Mouse (Mus musculus): ENCODE measurements around the gene Rps6ka3. TPM values are rescaled to one million over a fixed set of nuclear protein-coding genes. Genes with fewer than 3 reads are reported as not detected.

The Rps6ka3 gene
- total and polyA plus RNA-seq, 3 experiments, result 6.9 to 16.7 (median 13.5) TPM

GRCm38 (mm10) chrX:159388953-159389352 is 178.8 kb downstream of the Rps6ka3 start:
- no peaks in the 10 kb centered on the region for H3K4me1 ChIP-seq (ENCODE audit: control insufficient read depth in 1 of 2, insufficient read depth in 2 of 2)

GRCm38 (mm10) chrX:159390347-159390962 is 180.3 kb downstream of the Rps6ka3 start:
- no peaks in the 10 kb centered on the region for H3K79me2 ChIP-seq (replicated peaks; ENCODE audit: control insufficient read depth, extremely low read depth, insufficient read depth, poor library complexity, severe bottlenecking)
- no peak overlapping the region for H3K4me3 ChIP-seq (replicated peaks in 1 of 3; ENCODE audit: low read depth in 2 of 3, low read length in 2 of 3, poor library complexity in 1 of 3)
- H3K4me1 ChIP-seq (ENCODE audit: control insufficient read depth in 1 of 2, insufficient read depth in 2 of 2), result no peaks in the 10 kb centered on the region
- no peaks in the 10 kb centered on the region for H3K9me3 ChIP-seq (replicated peaks; ENCODE audit: low read length)
- DNase-seq (ENCODE audit: extremely low read depth), result no peak
- H3K27me3 ChIP-seq (replicated peaks), result no peaks in the 10 kb centered on the region
- no peak overlapping the region for H3K4me2 ChIP-seq (ENCODE audit: insufficient read depth, low read depth, poor library complexity, severe bottlenecking)
- TF ChIP-seq POLR2AphosphoS2 (IDR thresholded peaks at IDR 0.05; ENCODE audit: low read depth, low read length), result no peak
- no peak for TF ChIP-seq MYC (IDR thresholded peaks at IDR 0.05; ENCODE audit: low read depth, low read length)
- no peak for TF ChIP-seq JUN (IDR thresholded peaks at IDR 0.05; ENCODE audit: insufficient read depth, low read depth, low read length)
- TF ChIP-seq TBP (conservative IDR thresholded peaks at IDR 0.05; ENCODE audit: low read depth, low read length), result no peak
- TF ChIP-seq JUND (conservative IDR thresholded peaks at IDR 0.05; ENCODE audit: low read depth, low read length), result no peak
- TF ChIP-seq MAFK (IDR thresholded peaks at IDR 0.05; ENCODE audit: insufficient replicate concordance, low read length), result no peak
- TF ChIP-seq CHD1 (IDR thresholded peaks at IDR 0.05; ENCODE audit: low read depth, low read length), result no peak
- no peak for TF ChIP-seq POLR2A (IDR thresholded peaks at IDR 0.05; ENCODE audit: low read depth, low read length)
- no peak for TF ChIP-seq HCFC1 (IDR thresholded peaks at IDR 0.05; ENCODE audit: low read depth, low read length)
- no peak for TF ChIP-seq MAX (IDR thresholded peaks at IDR 0.05; ENCODE audit: low read length)
- no peak for TF ChIP-seq E2F4 (IDR thresholded peaks at IDR 0.05; ENCODE audit: insufficient replicate concordance, low read depth, low read length)
- no peak for TF ChIP-seq UBTF (IDR thresholded peaks at IDR 0.05; ENCODE audit: low read depth, low read length)
- no peak for TF ChIP-seq MXI1 (IDR thresholded peaks at IDR 0.05; ENCODE audit: low read depth, low read length)
- no peak for TF ChIP-seq PAX5 (IDR thresholded peaks at IDR 0.05; ENCODE audit: low read length)
- peaks cover 11 to 28% of the 10 kb centered on the region in 2 experiments for H3K36me3 ChIP-seq (replicated peaks in 1 of 2; ENCODE audit: control insufficient read depth in 1 of 2, insufficient read depth in 1 of 2, low read length in 1 of 2)
- dilution Hi-C loops (cut with MboI; ENCODE audit: extremely low pct_ligation_motif_present, extremely low pct_unique_long_range_greater_than_20kb, low sequenced_read_pairs) (no loop called here), in situ Hi-C loops (cut with MboI; ENCODE audit: low pct_ligation_motif_present, low pct_unique_long_range_greater_than_20kb, low sequenced_read_pairs) (no loop called here)
- no peak overlapping the region for H3K9ac ChIP-seq (ENCODE audit: insufficient read depth, low read depth)
- no peak overlapping the region for H3K27ac ChIP-seq (ENCODE audit: insufficient read depth, low read depth)

More at GRCm38 (mm10) chrX:159388953-159389352, 178.8 kb downstream of the Rps6ka3 start:
- Histone ChIP-seq H3K9me3 (replicated peaks; ENCODE audit: low read length) (no peaks in the 10 kb centered on the region), H3K27ac (ENCODE audit: insufficient read depth, low read depth) (no peak overlapping the region), H3K4me3 (replicated peaks in 1 of 3; ENCODE audit: low read depth in 2 of 3, low read length in 2 of 3, poor library complexity in 1 of 3) (no peak overlapping the region), H3K36me3 (replicated peaks in 1 of 2; ENCODE audit: control insufficient read depth in 1 of 2, insufficient read depth in 1 of 2, low read length in 1 of 2) (peaks cover 11 to 41% of the 10 kb centered on the region in 2 experiments), H3K9ac (ENCODE audit: insufficient read depth, low read depth) (no peak overlapping the region), H3K79me2 (replicated peaks; ENCODE audit: control insufficient read depth, extremely low read depth, insufficient read depth, poor library complexity, severe bottlenecking) (no peaks in the 10 kb centered on the region), H3K27me3 (replicated peaks) (no peaks in the 10 kb centered on the region), H3K4me2 (ENCODE audit: insufficient read depth, low read depth, poor library complexity, severe bottlenecking) (no peak overlapping the region)
- in situ Hi-C loops (cut with MboI; ENCODE audit: low pct_ligation_motif_present, low pct_unique_long_range_greater_than_20kb, low sequenced_read_pairs), result no loop called here
- dilution Hi-C loops (cut with MboI; ENCODE audit: extremely low pct_ligation_motif_present, extremely low pct_unique_long_range_greater_than_20kb, low sequenced_read_pairs), result no loop called here
- DNase-seq (ENCODE audit: extremely low read depth), result no peak
- no peak for TF ChIP-seq CHD2 (IDR thresholded peaks at IDR 0.05; ENCODE audit: low read length)
- TF ChIP-seq CTCF (conservative IDR thresholded peaks at IDR 0.05 in 1 of 2, IDR thresholded peaks at IDR 0.05 in 1 of 2; ENCODE audit: low read depth in 2 of 2, low read length in 2 of 2), result no peak
- no peak for TF ChIP-seq UBTF (IDR thresholded peaks at IDR 0.05; ENCODE audit: low read depth, low read length)
- no peak for TF ChIP-seq MEF2A (IDR thresholded peaks at IDR 0.05; ENCODE audit: borderline replicate concordance, low read depth, low read length)
- no peak for TF ChIP-seq TCF12 (IDR thresholded peaks at IDR 0.05; ENCODE audit: low read depth, low read length)
- no peak for TF ChIP-seq POLR2AphosphoS2 (IDR thresholded peaks at IDR 0.05; ENCODE audit: low read depth, low read length)
- TF ChIP-seq BHLHE40 (IDR thresholded peaks at IDR 0.05; ENCODE audit: low read depth, low read length), result no peak
- TF ChIP-seq IRF4 (IDR thresholded peaks at IDR 0.05; ENCODE audit: low read depth, low read length), result no peak
